Mouse (Mus musculus): Measurements from ENCODE around the gene Cacnb1.

- TF ChIP-seq CTCF (IDR thresholded peaks at IDR 0.05) (no peak), EP300 (IDR thresholded peaks at IDR 0.05) (no peak)
Measured at GRCm38 (mm10) chr11:98059662-98060061, 36.8 kb upstream of the Cacnb1 start.
